Mouse (Mus musculus) large intestine, adult 2 months (tissue): ENCODE data around the gene Itgb1. TPM values are rescaled to one million over a fixed set of nuclear protein-coding genes. Genes with fewer than 3 reads are reported as not detected.

Source experiments
- polyA plus RNA-seq: library from polyadenylated mRNA; depleted of rRNA; stranded (reverse); fragments of >200 nt; gene quantifications from 2 replicates; pipeline ENCODE4 v1.2.3, GENCODE M21; 2012; rRNA removed

Itgb1 gene
- polyA plus RNA-seq, 1 experiment: 44.3 TPM

Other genes with a start within 250 kb of the Itgb1 start
- gene Gm3952, start 113.0 kb downstream of the Itgb1 start, polyA plus RNA-seq: not detected in 2 replicates